Mouse (Mus musculus): ENCODE measurements around the gene Hist1h2ag.

DNA sequence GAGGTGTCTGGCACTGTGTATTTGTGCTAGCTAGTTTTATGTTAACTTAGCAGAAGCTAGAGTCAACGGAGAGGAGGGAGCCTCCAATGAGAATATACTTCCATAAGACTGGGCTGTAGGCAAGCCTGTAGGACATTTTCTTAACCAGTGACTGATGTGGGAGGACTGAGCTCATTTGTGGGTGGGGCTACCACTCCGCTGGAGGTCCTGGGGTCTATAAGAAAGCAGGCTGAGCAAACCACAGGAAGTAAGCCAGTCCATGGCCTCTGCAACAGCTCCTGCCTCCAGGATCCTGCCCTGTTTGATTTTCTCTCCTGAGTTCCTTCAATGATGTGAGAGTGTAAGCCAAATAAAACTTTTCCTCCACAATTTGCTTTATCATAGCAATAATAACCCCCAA is 2.6 kb upstream of the Hist1h2ag start:
- TF ChIP-seq CTCF (IDR thresholded peaks at IDR 0.05; ENCODE audit: extremely low read depth, insufficient read depth, low read length) (no peak), POLR2A (IDR thresholded peaks at IDR 0.05; ENCODE audit: extremely low read depth, insufficient read depth, low read length) (no peak)

Measured in cortical plate, adult 2 months (tissue).